Mouse (Mus musculus): Measurements from ENCODE around the gene Olfr480. TPM values are rescaled to one million over a fixed set of nuclear protein-coding genes. Genes with fewer than 3 reads are reported as not detected.

The Olfr480 gene
- not detected for polyA plus RNA-seq (2012; fragmentation: generic; extraction: Trizol)

DNA sequence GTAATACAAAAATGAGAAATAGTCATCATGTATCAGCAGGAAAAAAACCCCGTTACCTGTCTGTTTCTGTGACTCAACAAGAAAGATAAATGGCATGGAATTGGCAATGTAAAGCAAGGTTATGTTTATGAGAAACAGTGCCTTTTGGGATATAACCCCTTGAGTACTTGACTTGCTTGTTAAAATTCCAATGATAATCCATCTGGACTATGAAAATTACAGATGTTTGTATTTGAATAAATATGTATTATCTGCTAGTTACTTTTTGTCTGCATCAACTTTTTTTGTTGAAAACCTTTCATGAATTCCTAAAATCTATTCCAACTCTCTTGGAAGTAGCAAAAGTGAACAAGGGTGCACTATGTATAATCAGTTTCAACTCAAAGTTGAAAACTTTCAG lies at the start of gene Olfr480:
TSS of gene Olfr480 (minus strand) at position 101 of the 400 bp plus-strand sequence.
- TF ChIP-seq TCF3 (IDR thresholded peaks at IDR 0.05; ENCODE audit: insufficient read length, low read depth) (no peak), TCF12 (IDR thresholded peaks at IDR 0.05; ENCODE audit: insufficient read depth, poor library complexity, severe bottlenecking) (no peak), SRF (IDR thresholded peaks at IDR 0.05; ENCODE audit: control insufficient read depth, insufficient read length, low read depth) (no peak), MYOG (IDR thresholded peaks at IDR 0.05; ENCODE audit: control insufficient read depth in 1 of 3, insufficient read depth in 1 of 3, insufficient read length in 2 of 3, low read depth in 2 of 3) (no peak), E2F4 (IDR thresholded peaks at IDR 0.05; ENCODE audit: insufficient read depth) (no peak), CEBPB (IDR thresholded peaks at IDR 0.05; ENCODE audit: insufficient read depth, poor library complexity, severe bottlenecking) (no peak), POLR2AphosphoS2 (IDR thresholded peaks at IDR 0.05; ENCODE audit: insufficient read length, low read depth) (no peak), MYOD1 (IDR thresholded peaks at IDR 0.05; ENCODE audit: control insufficient read depth in 1 of 3, insufficient read length in 2 of 3, low read depth in 2 of 3) (no peak), POLR2A (IDR thresholded peaks at IDR 0.05; ENCODE audit: insufficient read length, low read depth) (no peak), MAX (IDR thresholded peaks at IDR 0.05; ENCODE audit: low read depth) (no peak)
- no peaks in the 10 kb centered on the region for H3K36me3 ChIP-seq (ENCODE audit: control insufficient read depth, insufficient read depth)
- H3K79me2 ChIP-seq (ENCODE audit: control insufficient read depth, insufficient read depth) = no peaks in the 10 kb centered on the region
- no peak within 1 kb of the TSS for H3ac ChIP-seq (ENCODE audit: control insufficient read depth, insufficient read length)
- no peaks in the 10 kb centered on the region for H3K27me3 ChIP-seq (ENCODE audit: control insufficient read depth, insufficient read depth, insufficient read length)
- H3K4me3 ChIP-seq = no peak within 1 kb of the TSS
- no peak within 1 kb of the TSS for H3K4me2 ChIP-seq (ENCODE audit: low read depth)

DNA sequence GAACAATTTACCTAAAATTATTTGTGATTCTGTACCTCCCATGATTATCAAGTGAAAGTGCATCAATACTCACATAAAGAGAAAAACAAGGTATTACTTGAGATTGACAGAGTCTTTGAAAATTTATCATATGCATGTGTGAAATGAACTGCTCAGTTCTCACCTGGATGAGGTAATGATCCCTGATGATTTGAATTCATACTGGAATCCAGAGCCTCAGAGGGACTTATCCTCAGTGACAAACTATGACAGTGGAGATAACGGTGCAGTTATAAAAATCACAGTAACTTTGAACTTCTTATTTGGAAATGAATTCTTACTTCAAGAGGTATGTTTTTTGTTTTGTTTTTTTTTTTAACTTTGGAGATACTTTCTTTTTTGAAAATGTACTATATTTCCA lies 33.4 kb upstream of the Olfr480 start, which contains the start of gene Olfr483:
TSS of gene Olfr483 (plus strand) at position 301 of the 400 bp plus-strand sequence.
- Histone ChIP-seq H3K4me3 (no peak within 1 kb of the TSS), H3K4me2 (ENCODE audit: low read depth) (no peak within 1 kb of the TSS), H3ac (ENCODE audit: control insufficient read depth, insufficient read length) (no peak within 1 kb of the TSS), H3K79me2 (ENCODE audit: control insufficient read depth, insufficient read depth) (no peaks in the 10 kb centered on the region), H3K36me3 (ENCODE audit: control insufficient read depth, insufficient read depth) (no peaks in the 10 kb centered on the region), H3K27me3 (ENCODE audit: control insufficient read depth, insufficient read depth, insufficient read length) (no peaks in the 10 kb centered on the region)
- no peak for TF ChIP-seq USF1 (IDR thresholded peaks at IDR 0.05; ENCODE audit: low read depth)
- no peak for TF ChIP-seq TCF12 (IDR thresholded peaks at IDR 0.05; ENCODE audit: insufficient read depth, poor library complexity, severe bottlenecking)
- no peak for TF ChIP-seq SRF (IDR thresholded peaks at IDR 0.05; ENCODE audit: control insufficient read depth, insufficient read length, low read depth)
- TF ChIP-seq MAX (IDR thresholded peaks at IDR 0.05; ENCODE audit: low read depth) = no peak
- TF ChIP-seq CEBPB (IDR thresholded peaks at IDR 0.05; ENCODE audit: insufficient read depth, poor library complexity, severe bottlenecking) = no peak
- TF ChIP-seq POLR2A (IDR thresholded peaks at IDR 0.05; ENCODE audit: insufficient read length, low read depth) = no peak
- TF ChIP-seq REST (IDR thresholded peaks at IDR 0.05; ENCODE audit: insufficient read depth, insufficient read length) = no peak
- TF ChIP-seq POLR2AphosphoS2 (IDR thresholded peaks at IDR 0.05; ENCODE audit: insufficient read length, low read depth) = no peak
- no peak for TF ChIP-seq MYOG (IDR thresholded peaks at IDR 0.05; ENCODE audit: control insufficient read depth in 1 of 3, insufficient read depth in 1 of 3, insufficient read length in 2 of 3, low read depth in 2 of 3)
- TF ChIP-seq MYOD1 (IDR thresholded peaks at IDR 0.05; ENCODE audit: control insufficient read depth in 1 of 3, insufficient read length in 2 of 3, low read depth in 2 of 3) = no peak

DNA sequence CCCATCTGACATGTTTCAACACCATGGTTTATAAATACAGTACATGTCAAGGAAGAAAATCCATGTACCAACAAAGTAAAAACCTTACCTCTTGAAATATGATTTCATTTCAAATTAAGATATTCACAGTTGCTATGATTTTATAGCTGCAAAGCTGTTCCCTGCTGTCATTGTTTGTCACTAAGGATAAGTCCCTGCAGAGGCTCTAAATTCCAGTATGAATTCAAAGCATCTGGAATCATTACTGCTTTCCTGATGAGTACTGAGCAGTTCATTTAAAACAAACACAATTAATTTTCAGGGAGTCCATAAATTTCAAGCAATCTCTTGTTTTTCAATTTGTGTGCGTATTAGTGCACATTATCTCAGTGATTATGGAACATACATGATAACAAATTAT lies 30.3 kb upstream of the Olfr480 start, which contains the start of gene Olfr482:
TSS of gene Olfr482 (minus strand) at position 101 of the 400 bp plus-strand sequence.
- Histone ChIP-seq H3K27me3 (ENCODE audit: control insufficient read depth, insufficient read depth, insufficient read length) (no peaks in the 10 kb centered on the region), H3K4me2 (ENCODE audit: low read depth) (no peak within 1 kb of the TSS)

DNA sequence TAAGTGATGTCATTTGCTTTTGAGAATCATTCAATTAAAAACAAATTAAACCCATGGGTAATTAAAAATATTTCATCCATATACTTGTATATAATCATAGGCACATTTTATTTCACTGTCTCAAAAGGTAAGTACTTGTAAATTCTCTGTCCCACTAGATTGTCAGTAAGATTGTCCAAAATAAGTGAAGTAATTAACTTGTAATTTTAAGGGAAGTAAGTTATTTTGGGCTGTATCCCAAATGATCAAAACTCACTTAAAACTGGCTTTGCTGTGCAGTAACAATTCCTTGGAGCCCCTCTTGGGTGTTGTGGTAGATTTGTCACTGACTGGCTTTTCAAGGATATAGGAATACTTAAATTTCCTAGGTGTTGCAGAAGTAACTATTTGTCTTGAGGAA lies 12.4 kb upstream of the Olfr480 start, which contains the start of gene Olfr481:
TSS of gene Olfr481 (plus strand) at position 301 of the 400 bp plus-strand sequence.
- H3K27me3 ChIP-seq (ENCODE audit: control insufficient read depth, insufficient read depth, insufficient read length) = no peaks in the 10 kb centered on the region
- TF ChIP-seq USF1 (IDR thresholded peaks at IDR 0.05; ENCODE audit: low read depth) (no peak), TCF12 (IDR thresholded peaks at IDR 0.05; ENCODE audit: insufficient read depth, poor library complexity, severe bottlenecking) (no peak), MYOG (IDR thresholded peaks at IDR 0.05; ENCODE audit: control insufficient read depth in 1 of 3, insufficient read depth in 1 of 3, insufficient read length in 2 of 3, low read depth in 2 of 3) (no peak), CEBPB (IDR thresholded peaks at IDR 0.05; ENCODE audit: insufficient read depth, poor library complexity, severe bottlenecking) (no peak), POLR2AphosphoS2 (IDR thresholded peaks at IDR 0.05; ENCODE audit: insufficient read length, low read depth) (no peak), REST (IDR thresholded peaks at IDR 0.05; ENCODE audit: insufficient read depth, insufficient read length) (no peak), POLR2A (IDR thresholded peaks at IDR 0.05; ENCODE audit: insufficient read length, low read depth) (no peak), E2F4 (IDR thresholded peaks at IDR 0.05; ENCODE audit: insufficient read depth) (no peak), MAX (IDR thresholded peaks at IDR 0.05; ENCODE audit: low read depth) (no peak), SRF (IDR thresholded peaks at IDR 0.05; ENCODE audit: control insufficient read depth, insufficient read length, low read depth) (no peak), MYOD1 (IDR thresholded peaks at IDR 0.05; ENCODE audit: control insufficient read depth in 1 of 3, insufficient read length in 2 of 3, low read depth in 2 of 3) (no peak), TCF3 (IDR thresholded peaks at IDR 0.05; ENCODE audit: insufficient read length, low read depth) (no peak)
- no peaks in the 10 kb centered on the region for H3K36me3 ChIP-seq (ENCODE audit: control insufficient read depth, insufficient read depth)
- H3ac ChIP-seq (ENCODE audit: control insufficient read depth, insufficient read length) = no peak within 1 kb of the TSS
- H3K4me3 ChIP-seq = no peak within 1 kb of the TSS
- H3K4me2 ChIP-seq (ENCODE audit: low read depth) = no peak within 1 kb of the TSS
- no peaks in the 10 kb centered on the region for H3K79me2 ChIP-seq (ENCODE audit: control insufficient read depth, insufficient read depth)

More for the DNA sequence above, 30.3 kb upstream of the Olfr480 start, which contains the start of gene Olfr482:
- TF ChIP-seq MYOG (IDR thresholded peaks at IDR 0.05; ENCODE audit: control insufficient read depth in 1 of 3, insufficient read depth in 1 of 3, insufficient read length in 2 of 3, low read depth in 2 of 3) (no peak), TCF3 (IDR thresholded peaks at IDR 0.05; ENCODE audit: insufficient read length, low read depth) (no peak), SRF (IDR thresholded peaks at IDR 0.05; ENCODE audit: control insufficient read depth, insufficient read length, low read depth) (no peak), USF1 (IDR thresholded peaks at IDR 0.05; ENCODE audit: low read depth) (no peak)
- H3K36me3 ChIP-seq (ENCODE audit: control insufficient read depth, insufficient read depth) = no peaks in the 10 kb centered on the region
- H3K79me2 ChIP-seq (ENCODE audit: control insufficient read depth, insufficient read depth) = no peaks in the 10 kb centered on the region
- no peak within 1 kb of the TSS for H3K4me3 ChIP-seq
- H3ac ChIP-seq (ENCODE audit: control insufficient read depth, insufficient read length) = no peak within 1 kb of the TSS

DNA sequence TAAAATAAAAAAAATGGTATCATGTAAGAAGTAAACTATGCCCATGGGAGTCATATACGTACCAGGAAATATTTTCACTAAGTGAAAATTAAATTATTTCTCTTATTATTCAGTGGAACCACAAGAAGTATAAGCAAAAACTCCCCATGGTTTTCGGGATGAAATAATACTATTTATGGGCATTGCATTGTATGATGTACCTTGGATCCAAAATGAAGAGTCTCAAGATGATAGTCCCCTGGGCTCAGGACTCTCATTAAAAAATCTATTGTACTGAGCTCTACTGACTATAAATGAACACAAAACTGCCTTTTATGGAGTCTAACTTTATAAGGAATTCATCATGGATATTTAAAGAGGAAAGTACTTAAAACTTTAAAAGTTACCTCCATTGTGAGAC lies 16.8 kb downstream of the Olfr480 start, which contains the start of gene Olfr479:
TSS of gene Olfr479 (plus strand) at position 301 of the 400 bp plus-strand sequence.
- H3K4me2 ChIP-seq (ENCODE audit: low read depth) = no peak within 1 kb of the TSS
- no peaks in the 10 kb centered on the region for H3K27me3 ChIP-seq (ENCODE audit: control insufficient read depth, insufficient read depth, insufficient read length)
- H3K36me3 ChIP-seq (ENCODE audit: control insufficient read depth, insufficient read depth) = no peaks in the 10 kb centered on the region
- no peak within 1 kb of the TSS for H3K4me3 ChIP-seq
- H3K79me2 ChIP-seq (ENCODE audit: control insufficient read depth, insufficient read depth) = no peaks in the 10 kb centered on the region
- TF ChIP-seq REST (IDR thresholded peaks at IDR 0.05; ENCODE audit: insufficient read depth, insufficient read length) = no peak
- H3ac ChIP-seq (ENCODE audit: control insufficient read depth, insufficient read length) = no peak within 1 kb of the TSS

All from myocyte (in vitro differentiated cells).